Mouse (Mus musculus) MEL (cell line): Measurements from ENCODE around the gene Cap1. TPM values are rescaled to one million over a fixed set of nuclear protein-coding genes. Genes with fewer than 3 reads are reported as not detected.

Experiments used
- DNase-seq: peaks from one replicate; pipeline ENCODE4 v3.0.0; 2011; ENCODE audit warnings: low read depth, low spot score
- H3K27ac ChIP-seq: 2 replicates; pipeline ENCODE4 v1.5.1; 2012; ENCODE audit warnings: low read depth, mild to moderate bottlenecking, control low read depth, low read length, moderate library complexity; ENCODE audit not compliant: control insufficient read depth
- H3K27me3 ChIP-seq, 2 experiments: fragments of 150-350 bp in 1 of 2; sonication (generic) in 1 of 2; 2 replicates each; pipeline ENCODE4 v1.6.1; 2012; ENCODE audit warnings: low read length in 2 of 2, mild to moderate bottlenecking in 2 of 2, improper control_type of control experiment in 1 of 2, moderate library complexity in 1 of 2; ENCODE audit not compliant: insufficient read depth in 2 of 2, control insufficient read depth in 1 of 2
- H3K36me3 ChIP-seq, 2 experiments: 2 replicates each; pipeline ENCODE4 v1.6.1; 2012 to 2014; ENCODE audit warnings: low read length in 2 of 2, improper control_type of control experiment in 1 of 2, inconsistent platforms in 1 of 2, mild to moderate bottlenecking in 1 of 2; ENCODE audit not compliant: insufficient read depth in 2 of 2, control insufficient read depth in 1 of 2
- H3K4me1 ChIP-seq, 2 experiments: fragments of 150-350 bp in 1 of 2; sonication (generic) in 1 of 2; 2 replicates each; pipeline ENCODE4 v1.6.1; 2012; ENCODE audit warnings: low read length in 2 of 2, improper control_type of control experiment in 1 of 2, mild to moderate bottlenecking in 1 of 2; ENCODE audit not compliant: insufficient read depth in 2 of 2, control insufficient read depth in 1 of 2
- H3K4me3 ChIP-seq, 2 experiments: fragments of 150-350 bp in 1 of 2; sonication (generic) in 1 of 2; 2 replicates each; pipeline ENCODE4 v1.5.1; 2012; ENCODE audit warnings: low read depth in 2 of 2, low read length in 2 of 2, mild to moderate bottlenecking in 2 of 2, moderate library complexity in 2 of 2, control low read depth in 1 of 2, improper control_type of control experiment in 1 of 2; ENCODE audit not compliant: control insufficient read depth in 1 of 2, insufficient read depth in 1 of 2
- H3K79me2 ChIP-seq: 2 replicates; pipeline ENCODE4 v1.6.1; 2012; ENCODE audit warnings: mild to moderate bottlenecking, low read length, moderate library complexity; ENCODE audit not compliant: control insufficient read depth, poor library complexity, insufficient read depth
- H3K9ac ChIP-seq: 2 replicates; pipeline ENCODE4 v1.6.1; 2012; ENCODE audit warnings: low read depth, mild to moderate bottlenecking, control low read depth, low read length, moderate library complexity; ENCODE audit not compliant: control insufficient read depth, poor library complexity, severe bottlenecking
- H3K9me3 ChIP-seq: fragments of 150-350 bp; sonication (generic); replicated peaks from 2 replicates; pipeline ENCODE4 v1.6.1; 2012; ENCODE audit warnings: mild to moderate bottlenecking, low read length, improper control_type of control experiment, moderate library complexity; ENCODE audit not compliant: insufficient read depth
- BHLHE40 ChIP-seq: IDR thresholded peaks from 2 replicates; pipeline ENCODE4 v1.6.1; 2012; ENCODE audit warnings: low read depth, mild to moderate bottlenecking, inconsistent platforms, low read length, improper control_type of control experiment, borderline replicate concordance
- CHD1 ChIP-seq: IDR thresholded peaks from 2 replicates; pipeline ENCODE4 v1.6.1; 2012; ENCODE audit warnings: low read depth, mild to moderate bottlenecking, inconsistent platforms, low read length, improper control_type of control experiment
- CHD2 ChIP-seq: IDR thresholded peaks from 2 replicates; pipeline ENCODE4 v1.6.1; 2011; ENCODE audit warnings: low read length, improper control_type of control experiment
- CTCF ChIP-seq, 3 experiments: IDR thresholded peaks in 2 of 3; conservative IDR thresholded peaks in 1 of 3; 2 replicates each; pipeline ENCODE4 v1.5.1; 2011 to 2012; ENCODE audit warnings: low read length in 3 of 3, low read depth in 2 of 3, mild to moderate bottlenecking in 2 of 3, improper control_type of control experiment in 1 of 3, inconsistent platforms in 1 of 3, mixed read lengths in 1 of 3, moderate library complexity in 1 of 3; ENCODE audit not compliant: control insufficient read depth in 1 of 3, insufficient read depth in 1 of 3, poor library complexity in 1 of 3, severe bottlenecking in 1 of 3
- GATA1 ChIP-seq: IDR thresholded peaks from 2 replicates; pipeline ENCODE4 v1.6.1; 2011; ENCODE audit warnings: low read depth, low read length, improper control_type of control experiment
- HCFC1 ChIP-seq: IDR thresholded peaks from 2 replicates; pipeline ENCODE4 v1.6.1; 2012; ENCODE audit warnings: low read depth, mild to moderate bottlenecking, inconsistent platforms, low read length, improper control_type of control experiment, moderate library complexity
- JUND ChIP-seq: IDR thresholded peaks from 2 replicates; pipeline ENCODE4 v1.6.1; 2011; ENCODE audit warnings: low read depth, mild to moderate bottlenecking, improper control_type of control experiment, low read length
- KAT2A ChIP-seq: conservative IDR thresholded peaks from 2 replicates; pipeline ENCODE4 v1.6.1; 2012; ENCODE audit warnings: low read depth, low read length, improper control_type of control experiment, inconsistent platforms
- MAFK ChIP-seq: IDR thresholded peaks from 2 replicates; pipeline ENCODE4 v1.6.1; 2011; ENCODE audit warnings: low read depth, mild to moderate bottlenecking, low read length, improper control_type of control experiment, borderline replicate concordance
- MXI1 ChIP-seq: IDR thresholded peaks from 2 replicates; pipeline ENCODE4 v1.6.1; 2011; ENCODE audit warnings: mild to moderate bottlenecking, low read depth, low read length, improper control_type of control experiment
- MYB ChIP-seq: IDR thresholded peaks from 2 replicates; pipeline ENCODE4 v1.6.1; 2011; ENCODE audit warnings: mild to moderate bottlenecking, low read depth, low read length, improper control_type of control experiment
- MYC ChIP-seq: IDR thresholded peaks from 2 replicates; pipeline ENCODE4 v1.6.1; 2011; ENCODE audit warnings: low read depth, mild to moderate bottlenecking, low read length, improper control_type of control experiment, moderate library complexity
- RAD21 ChIP-seq: IDR thresholded peaks from 2 replicates; pipeline ENCODE4 v1.6.1; 2011; ENCODE audit warnings: mild to moderate bottlenecking, low read depth, low read length, improper control_type of control experiment
- SIN3A ChIP-seq: IDR thresholded peaks from 2 replicates; pipeline ENCODE4 v1.6.1; 2012; ENCODE audit warnings: low read length, improper control_type of control experiment, inconsistent platforms
- SMC3 ChIP-seq: IDR thresholded peaks from 2 replicates; pipeline ENCODE4 v1.6.1; 2011; ENCODE audit warnings: low read depth, low read length, improper control_type of control experiment
- TBP ChIP-seq: IDR thresholded peaks from 2 replicates; pipeline ENCODE4 v1.8.0; 2011; ENCODE audit warnings: low read depth, low read length, improper control_type of control experiment
- UBTF ChIP-seq: IDR thresholded peaks from 2 replicates; pipeline ENCODE4 v1.6.1; 2012; ENCODE audit warnings: low read depth, mild to moderate bottlenecking, inconsistent platforms, low read length, improper control_type of control experiment, moderate library complexity, borderline replicate concordance; ENCODE audit not compliant: insufficient read depth
- USF1 ChIP-seq: IDR thresholded peaks from 2 replicates; pipeline ENCODE4 v1.6.1; 2014; ENCODE audit warnings: low read depth, mild to moderate bottlenecking, inconsistent platforms, low read length, improper control_type of control experiment, moderate library complexity
- USF2 ChIP-seq, 2 experiments: IDR thresholded peaks; 2 replicates each; pipeline ENCODE4 v1.6.1; 2011 to 2012; ENCODE audit warnings: improper control_type of control experiment in 2 of 2, low read length in 2 of 2, borderline replicate concordance in 1 of 2, inconsistent platforms in 1 of 2, low read depth in 1 of 2, mild to moderate bottlenecking in 1 of 2; ENCODE audit not compliant: insufficient read depth in 1 of 2
- ZC3H11A ChIP-seq: IDR thresholded peaks from 2 replicates; pipeline ENCODE4 v1.6.1; 2012; ENCODE audit warnings: low read depth, mild to moderate bottlenecking, inconsistent platforms, low read length, improper control_type of control experiment
- ZMIZ1 ChIP-seq: IDR thresholded peaks from 2 replicates; pipeline ENCODE4 v1.6.1; 2012; ENCODE audit warnings: low read depth, mild to moderate bottlenecking, inconsistent platforms, low read length, improper control_type of control experiment, moderate library complexity
- ZNF384 ChIP-seq: IDR thresholded peaks from 2 replicates; pipeline ENCODE4 v1.6.1; 2012; ENCODE audit warnings: low read depth, mild to moderate bottlenecking, inconsistent platforms, low read length, improper control_type of control experiment
- polyA plus RNA-seq, 2 experiments: library from polyadenylated mRNA; stranded (reverse) in 1 of 2; unstranded in 1 of 2; fragments of >175 nt in 1 of 2; fragments of >200 nt in 1 of 2; gene quantifications; 2 replicates each; pipeline versions ENCODE4 v1.2.1 to v1.2.4; 2012; ENCODE audit warnings: low replicate concordance in 2 of 2, low read depth in 1 of 2; ENCODE audit not compliant: insufficient read length in 2 of 2, insufficient read depth in 1 of 2, missing spikeins in 1 of 2
- total RNA-seq: library from RNA; depleted of rRNA; stranded (reverse); fragments of 300-350 nt; gene quantifications from 2 replicates; pipeline ENCODE4 v1.2.3, GENCODE M21; 2012

Cap1 gene
- total and polyA plus RNA-seq, 3 experiments = 68.3 to 134 TPM; not detected in 1

- DNase-seq = peak; percentile 63
- no peaks in the 10 kb centered on the region for H3K79me2 ChIP-seq
- no peaks in the 10 kb centered on the region for H3K9me3 ChIP-seq
- H3K27me3 ChIP-seq = no peaks in the 10 kb centered on the region
- H3K27ac ChIP-seq = no peak overlapping the region
- no peak for TF ChIP-seq ZMIZ1
- no peak for TF ChIP-seq KAT2A
- no peak for TF ChIP-seq JUND
- TF ChIP-seq BHLHE40 = no peak
- no peak for TF ChIP-seq CHD2
- peak; percentile 79 for TF ChIP-seq SMC3
- peak; percentile 70 for TF ChIP-seq ZC3H11A
- TF ChIP-seq USF2 (IDR thresholded peaks at IDR 0.05; ENCODE audit: borderline replicate concordance in 1 of 2, insufficient read depth in 1 of 2, low read depth in 1 of 2, low read length in 2 of 2) = no peak
- TF ChIP-seq MYB = no peak
- TF ChIP-seq RAD21 = peak; percentile 70
- 0 out of 2 replicates have a peak, but pooled peaks have one; percentile 52 for TF ChIP-seq MYC
- TF ChIP-seq MXI1 = no peak
- TF ChIP-seq GATA1 = no peak
- no peak for TF ChIP-seq TBP
- no peak for TF ChIP-seq HCFC1
- no peak for TF ChIP-seq CHD1
- peak; percentile 76 to 87 (median 76) for TF ChIP-seq CTCF (IDR thresholded peaks at IDR 0.05 in 2 of 3, conservative IDR thresholded peaks at IDR 0.05 in 1 of 3; ENCODE audit: control insufficient read depth in 1 of 3, insufficient read depth in 1 of 3, low read depth in 2 of 3, low read length in 3 of 3, poor library complexity in 1 of 3, severe bottlenecking in 1 of 3)
- TF ChIP-seq, all 39 proteins: peak for 5
- Histone ChIP-seq H3K36me3 (no peaks in the 10 kb centered on the region), H3K4me1 (no peaks in the 10 kb centered on the region; a peak in 1 of 4 replicates), H3K9ac (no peak overlapping the region), H3K4me3 (no peak overlapping the region)
Observed at GRCm38 (mm10) chr4:122912613-122913012, 26.8 kb upstream of the Cap1 start.

GRCm38 (mm10) chr4:122910577-122910976, 24.7 kb upstream of the Cap1 start:
- DNase-seq = peak; percentile 77
- Histone ChIP-seq H3K27me3 (no peaks in the 10 kb centered on the region), H3K27ac (no peak overlapping the region)

More at GRCm38 (mm10) chr4:122910577-122910976, 24.7 kb upstream of the Cap1 start:
- no peaks in the 10 kb centered on the region for H3K79me2 ChIP-seq
- H3K36me3 ChIP-seq = no peaks in the 10 kb centered on the region
- TF ChIP-seq SIN3A (no peak), ZC3H11A (peak; percentile 75), USF1 (no peak), UBTF (no peak), CTCF (IDR thresholded peaks at IDR 0.05 in 2 of 3, conservative IDR thresholded peaks at IDR 0.05 in 1 of 3; ENCODE audit: control insufficient read depth in 1 of 3, insufficient read depth in 1 of 3, low read depth in 2 of 3, low read length in 3 of 3, poor library complexity in 1 of 3, severe bottlenecking in 1 of 3) (peak; percentile 77 to 94 (median 86)), SMC3 (peak; percentile 84), TBP (no peak), CHD1 (no peak), ZNF384 (no peak), MAFK (no peak), RAD21 (peak; percentile 82)
- TF ChIP-seq, all 39 proteins: peak for 4
- Histone ChIP-seq H3K9me3 (no peaks in the 10 kb centered on the region), H3K9ac (no peak overlapping the region), H3K4me3 (no peak overlapping the region), H3K4me1 (no peaks in the 10 kb centered on the region; a peak in 1 of 4 replicates)
